Mouse (Mus musculus): ENCODE measurements at regions not wholly inside any gene's neighbourhood (a gene's known extent, or its start where the extent isn't known, plus 50 kb on each side); places are given as distances from the start of the nearest gene placed in this dataset.
A peak's percentile ranks its signal among the peaks of the same experiment; 100 is the strongest.

DNA sequence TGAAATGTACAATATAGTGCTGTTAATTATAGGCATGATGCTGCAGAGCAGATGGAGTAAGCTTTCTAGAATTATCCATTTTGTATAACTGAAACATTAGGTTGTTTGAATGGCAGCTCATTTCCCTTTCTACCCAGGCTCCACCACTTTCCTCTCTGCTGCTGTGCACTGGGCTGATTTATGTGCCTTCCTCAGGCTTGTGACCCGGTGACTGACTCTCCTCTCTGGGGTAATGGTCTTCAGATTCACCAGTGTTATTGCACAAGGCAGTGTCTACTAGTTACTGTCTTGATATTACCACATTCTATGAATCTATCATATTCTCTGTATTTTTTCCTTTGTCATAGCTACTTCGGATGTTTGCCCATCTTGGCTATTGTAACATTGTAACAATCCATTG, 109.4 kb upstream of the Tpk1 start:
- DNase-seq = no peak

- peak in 1 of 2 experiments; percentile 1 for DNase-seq
Observed at GRCm38 (mm10) chr6:43774490-43774889, 108.4 kb upstream of the Tpk1 start.

GRCm38 (mm10) chr6:43773561-43773960, 107.5 kb upstream of the Tpk1 start:
- DNase-seq = no peak

GRCm38 (mm10) chr6:43765958-43766357, 99.9 kb upstream of the Tpk1 start:
- DNase-seq = peak in 1 of 2 experiments; percentile 8
